Mouse (Mus musculus): ENCODE measurements around the gene Arhgef10l. TPM values are rescaled to one million over a fixed set of nuclear protein-coding genes. Genes with fewer than 3 reads are reported as not detected.

The Arhgef10l gene
- polyA plus RNA-seq, 1 experiment = 34.7 TPM

- Histone ChIP-seq H3K4me3 (no peak overlapping the region), H3ac (ENCODE audit: control insufficient read depth, insufficient read length) (no peak overlapping the region), H3K79me2 (ENCODE audit: control insufficient read depth, insufficient read depth) (no peaks in the 10 kb centered on the region), H3K36me3 (ENCODE audit: control insufficient read depth, insufficient read depth) (peaks cover 7% of the 10 kb centered on the region), H3K4me2 (ENCODE audit: low read depth) (peak overlapping the region; percentile 38), H3K27me3 (ENCODE audit: control insufficient read depth, insufficient read depth, insufficient read length) (no peaks in the 10 kb centered on the region)
- TF ChIP-seq POLR2AphosphoS2 (IDR thresholded peaks at IDR 0.05; ENCODE audit: insufficient read length, low read depth) (no peak), E2F4 (IDR thresholded peaks at IDR 0.05; ENCODE audit: insufficient read depth) (no peak), SRF (IDR thresholded peaks at IDR 0.05; ENCODE audit: control insufficient read depth, insufficient read length, low read depth) (no peak), MAX (IDR thresholded peaks at IDR 0.05; ENCODE audit: low read depth) (no peak)
These were observed 84.0 kb downstream of the Arhgef10l start for GRCm38 (mm10) chr4:140581730-140582389.

DNA sequence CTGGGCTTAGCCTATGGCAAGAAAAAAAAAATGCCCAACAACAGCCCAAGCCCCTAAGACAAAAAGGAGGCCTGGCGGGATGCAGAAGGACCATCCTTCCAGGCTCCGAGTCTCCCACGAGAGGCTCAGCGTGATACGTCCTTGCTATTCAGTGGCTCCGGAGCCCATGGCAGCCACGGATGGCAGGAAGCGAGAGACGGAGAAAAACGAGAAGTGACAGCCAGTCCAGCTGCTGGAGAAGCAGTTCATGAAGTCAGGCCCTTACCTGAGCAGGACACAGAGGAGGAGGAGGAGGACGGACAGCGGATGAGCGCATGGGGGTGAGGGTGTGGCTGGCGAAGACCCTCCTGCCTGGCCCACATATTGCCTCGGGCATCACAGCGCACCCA lies 84.5 kb downstream of the Arhgef10l start:
- H3K4me2 ChIP-seq (ENCODE audit: low read depth) = peak overlapping the region; percentile 38
- no peaks in the 10 kb centered on the region for H3K79me2 ChIP-seq (ENCODE audit: control insufficient read depth, insufficient read depth)
- no peak overlapping the region for H3ac ChIP-seq (ENCODE audit: control insufficient read depth, insufficient read length)
- H3K27me3 ChIP-seq (ENCODE audit: control insufficient read depth, insufficient read depth, insufficient read length) = no peaks in the 10 kb centered on the region
- H3K4me3 ChIP-seq = no peak overlapping the region
- H3K36me3 ChIP-seq (ENCODE audit: control insufficient read depth, insufficient read depth) = peaks cover 7% of the 10 kb centered on the region
- TF ChIP-seq POLR2AphosphoS2 (IDR thresholded peaks at IDR 0.05; ENCODE audit: insufficient read length, low read depth) = no peak
- TF ChIP-seq TCF12 (IDR thresholded peaks at IDR 0.05; ENCODE audit: insufficient read depth, poor library complexity, severe bottlenecking) = no peak
- no peak for TF ChIP-seq MYOG (IDR thresholded peaks at IDR 0.05; ENCODE audit: control insufficient read depth in 1 of 3, insufficient read depth in 1 of 3, insufficient read length in 2 of 3, low read depth in 2 of 3)
- TF ChIP-seq POLR2A (IDR thresholded peaks at IDR 0.05; ENCODE audit: insufficient read length, low read depth) = no peak
- no peak for TF ChIP-seq SRF (IDR thresholded peaks at IDR 0.05; ENCODE audit: control insufficient read depth, insufficient read length, low read depth)
- TF ChIP-seq MAX (IDR thresholded peaks at IDR 0.05; ENCODE audit: low read depth) = no peak
- no peak for TF ChIP-seq REST (IDR thresholded peaks at IDR 0.05; ENCODE audit: insufficient read depth, insufficient read length)
- no peak for TF ChIP-seq USF1 (IDR thresholded peaks at IDR 0.05; ENCODE audit: low read depth)
- no peak for TF ChIP-seq TCF3 (IDR thresholded peaks at IDR 0.05; ENCODE audit: insufficient read length, low read depth)
- TF ChIP-seq CEBPB (IDR thresholded peaks at IDR 0.05; ENCODE audit: insufficient read depth, poor library complexity, severe bottlenecking) = no peak
- TF ChIP-seq MYOD1 (IDR thresholded peaks at IDR 0.05; ENCODE audit: control insufficient read depth in 1 of 3, insufficient read length in 2 of 3, low read depth in 2 of 3) = no peak
- TF ChIP-seq E2F4 (IDR thresholded peaks at IDR 0.05; ENCODE audit: insufficient read depth) = no peak

DNA sequence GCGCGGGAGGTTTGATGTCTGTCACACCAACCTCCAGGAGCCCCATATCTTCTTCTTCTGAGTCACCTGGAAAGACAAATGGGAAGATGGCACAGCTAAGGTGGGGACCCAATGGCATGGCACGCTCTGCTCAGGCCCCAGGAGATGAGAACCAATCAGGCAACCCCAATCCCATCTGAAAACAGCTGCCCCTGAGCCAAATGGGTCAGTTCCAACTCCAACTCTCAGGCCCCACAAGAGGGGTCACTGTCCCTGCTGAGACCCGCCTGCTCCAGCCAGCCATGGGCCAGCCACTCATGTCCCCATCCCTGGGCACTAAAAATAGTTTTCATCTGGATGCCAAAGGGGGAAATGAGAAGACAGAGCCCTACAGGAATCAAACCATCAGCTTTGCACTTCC lies 84.9 kb downstream of the Arhgef10l start:
- no peaks in the 10 kb centered on the region for H3K79me2 ChIP-seq (ENCODE audit: control insufficient read depth, insufficient read depth)
- peaks cover 12% of the 10 kb centered on the region for H3K36me3 ChIP-seq (ENCODE audit: control insufficient read depth, insufficient read depth)
- H3K4me3 ChIP-seq = no peak overlapping the region
- TF ChIP-seq MAX (IDR thresholded peaks at IDR 0.05; ENCODE audit: low read depth) = no peak
- TF ChIP-seq MYOD1 (IDR thresholded peaks at IDR 0.05; ENCODE audit: control insufficient read depth in 1 of 3, insufficient read length in 2 of 3, low read depth in 2 of 3) = no peak
- no peak for TF ChIP-seq CEBPB (IDR thresholded peaks at IDR 0.05; ENCODE audit: insufficient read depth, poor library complexity, severe bottlenecking)
- TF ChIP-seq TCF3 (IDR thresholded peaks at IDR 0.05; ENCODE audit: insufficient read length, low read depth) = no peak
- no peaks in the 10 kb centered on the region for H3K27me3 ChIP-seq (ENCODE audit: control insufficient read depth, insufficient read depth, insufficient read length)
- H3ac ChIP-seq (ENCODE audit: control insufficient read depth, insufficient read length) = no peak overlapping the region
- H3K4me2 ChIP-seq (ENCODE audit: low read depth) = no peak overlapping the region

DNA sequence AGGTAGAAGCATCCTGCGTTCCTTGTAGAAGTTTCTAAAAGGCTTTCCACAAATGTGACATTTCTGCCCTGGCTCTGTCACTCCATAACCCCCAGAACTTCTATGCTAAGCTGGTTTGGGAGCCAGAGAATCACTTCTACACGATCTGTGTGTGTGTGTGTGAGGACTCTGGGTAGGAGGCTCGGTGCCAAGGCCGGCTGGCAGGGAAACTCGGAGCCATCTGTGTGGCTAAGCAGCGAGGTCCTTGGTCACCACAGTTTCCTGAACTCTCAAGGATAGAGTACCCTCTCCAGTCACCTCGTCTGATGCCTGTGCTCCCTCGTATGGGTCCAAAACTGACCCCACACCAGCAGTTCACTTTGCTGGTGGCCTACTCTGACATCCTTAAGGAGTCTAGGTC lies 86.2 kb downstream of the Arhgef10l start:
- Histone ChIP-seq H3K4me2 (ENCODE audit: low read depth) (no peak overlapping the region), H3K4me3 (no peak overlapping the region), H3K79me2 (ENCODE audit: control insufficient read depth, insufficient read depth) (no peaks in the 10 kb centered on the region), H3ac (ENCODE audit: control insufficient read depth, insufficient read length) (no peak overlapping the region), H3K36me3 (ENCODE audit: control insufficient read depth, insufficient read depth) (peaks cover 19% of the 10 kb centered on the region), H3K27me3 (ENCODE audit: control insufficient read depth, insufficient read depth, insufficient read length) (no peaks in the 10 kb centered on the region)
- TF ChIP-seq REST (IDR thresholded peaks at IDR 0.05; ENCODE audit: insufficient read depth, insufficient read length) (no peak), USF1 (IDR thresholded peaks at IDR 0.05; ENCODE audit: low read depth) (no peak), MYOD1 (IDR thresholded peaks at IDR 0.05; ENCODE audit: control insufficient read depth in 1 of 3, insufficient read length in 2 of 3, low read depth in 2 of 3) (no peak), TCF3 (IDR thresholded peaks at IDR 0.05; ENCODE audit: insufficient read length, low read depth) (no peak), TCF12 (IDR thresholded peaks at IDR 0.05; ENCODE audit: insufficient read depth, poor library complexity, severe bottlenecking) (no peak), MYOG (IDR thresholded peaks at IDR 0.05; ENCODE audit: control insufficient read depth in 1 of 3, insufficient read depth in 1 of 3, insufficient read length in 2 of 3, low read depth in 2 of 3) (no peak), SRF (IDR thresholded peaks at IDR 0.05; ENCODE audit: control insufficient read depth, insufficient read length, low read depth) (no peak), POLR2A (IDR thresholded peaks at IDR 0.05; ENCODE audit: insufficient read length, low read depth) (no peak), MAX (IDR thresholded peaks at IDR 0.05; ENCODE audit: low read depth) (no peak), E2F4 (IDR thresholded peaks at IDR 0.05; ENCODE audit: insufficient read depth) (no peak), POLR2AphosphoS2 (IDR thresholded peaks at IDR 0.05; ENCODE audit: insufficient read length, low read depth) (no peak), CEBPB (IDR thresholded peaks at IDR 0.05; ENCODE audit: insufficient read depth, poor library complexity, severe bottlenecking) (no peak)

DNA sequence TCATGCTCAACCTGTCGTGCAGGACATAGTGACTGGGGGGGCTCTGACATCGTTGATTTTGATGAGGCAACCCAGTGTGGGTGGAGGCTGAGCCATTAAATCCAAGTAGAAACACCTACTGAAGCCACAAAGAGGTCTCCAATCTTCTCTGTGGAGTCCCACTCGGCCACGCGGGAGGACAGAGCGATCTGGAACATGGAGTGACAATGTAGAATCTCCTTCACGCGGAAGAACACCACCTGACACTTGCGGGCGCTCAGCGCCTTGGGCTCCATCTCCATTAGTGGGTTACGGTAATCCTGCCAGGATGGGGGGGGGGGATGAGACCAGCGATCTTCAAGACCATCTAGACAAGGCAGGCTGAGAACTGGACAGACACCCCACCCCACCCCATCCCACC lies 86.7 kb downstream of the Arhgef10l start:
- no peak overlapping the region for H3K4me2 ChIP-seq (ENCODE audit: low read depth)
- H3K4me3 ChIP-seq = no peak overlapping the region
- no peaks in the 10 kb centered on the region for H3K79me2 ChIP-seq (ENCODE audit: control insufficient read depth, insufficient read depth)
- no peak for TF ChIP-seq TCF3 (IDR thresholded peaks at IDR 0.05; ENCODE audit: insufficient read length, low read depth)
- no peak for TF ChIP-seq USF1 (IDR thresholded peaks at IDR 0.05; ENCODE audit: low read depth)
- TF ChIP-seq SRF (IDR thresholded peaks at IDR 0.05; ENCODE audit: control insufficient read depth, insufficient read length, low read depth) = no peak
- peaks cover 23% of the 10 kb centered on the region for H3K36me3 ChIP-seq (ENCODE audit: control insufficient read depth, insufficient read depth)
- no peak overlapping the region for H3ac ChIP-seq (ENCODE audit: control insufficient read depth, insufficient read length)
- H3K27me3 ChIP-seq (ENCODE audit: control insufficient read depth, insufficient read depth, insufficient read length) = no peaks in the 10 kb centered on the region
